Mouse (Mus musculus) stomach, postnatal 0 days (tissue): ENCODE results near the gene Gast. TPM values are rescaled to one million over a fixed set of nuclear protein-coding genes. Genes with fewer than 3 reads are reported as not detected.
A peak's percentile ranks its signal among the peaks of the same experiment; 100 is the strongest.

ENCODE experiments used
- ATAC-seq: fragments of 200-750 bp; cut with Nextera tagmentation; 2 replicates; pipeline ENCODE4 v1.8.0; 2017; ENCODE audit not compliant: low FRiP score, low TSS enrichment
- DNase-seq: peaks from one replicate; pipeline ENCODE4 v3.0.0-alpha.2; 2016; ENCODE audit warnings: low spot score
- H3K27ac ChIP-seq: fragments of 300-500 bp; sonication (generic); replicated peaks from 2 replicates; pipeline ENCODE4 v1.5.1; 2014; ENCODE audit warnings: mild to moderate bottlenecking, control low read depth
- H3K27me3 ChIP-seq: fragments of 300-500 bp; sonication (generic); 2 replicates; pipeline ENCODE4 v1.6.1; 2014; ENCODE audit warnings: low read length; ENCODE audit not compliant: control insufficient read depth, insufficient read depth
- H3K36me3 ChIP-seq: fragments of 300-500 bp; sonication (generic); 2 replicates; pipeline ENCODE4 v1.6.1; 2014; ENCODE audit warnings: low read length, mixed read lengths; ENCODE audit not compliant: control insufficient read depth, insufficient read depth
- H3K4me1 ChIP-seq: fragments of 300-500 bp; sonication (generic); replicated peaks from 2 replicates; pipeline ENCODE4 v1.6.1; 2014; ENCODE audit warnings: antibody characterized with exemption; ENCODE audit not compliant: control insufficient read depth, insufficient read depth
- H3K4me2 ChIP-seq: fragments of 300-500 bp; sonication (generic); replicated peaks from 2 replicates; pipeline ENCODE4 v1.6.1; 2014; ENCODE audit warnings: low read depth, mild to moderate bottlenecking, control low read depth, moderate library complexity
- H3K4me3 ChIP-seq: fragments of 300-500 bp; sonication (generic); 2 replicates; pipeline ENCODE4 v1.5.1; 2014; ENCODE audit warnings: low read depth, low read length, control low read depth
- H3K9ac ChIP-seq: fragments of 300-500 bp; sonication (generic); 2 replicates; pipeline ENCODE4 v1.6.1; 2014; ENCODE audit warnings: mild to moderate bottlenecking, low read length, control low read depth, mixed read lengths
- H3K9me3 ChIP-seq: fragments of 300-500 bp; sonication (generic); 2 replicates; pipeline ENCODE4 v1.6.1; 2016; ENCODE audit warnings: low read length; ENCODE audit not compliant: control insufficient read depth
- CTCF ChIP-seq: IDR thresholded peaks from 2 replicates; pipeline ENCODE4 v1.5.1; 2016; ENCODE audit warnings: antibody characterized with exemption, low read depth, mild to moderate bottlenecking, moderate library complexity
- EP300 ChIP-seq: optimal IDR thresholded peaks from 2 replicates; pipeline ENCODE3; 2016; ENCODE audit warnings: antibody characterized with exemption
- WGBS: fragments of 180-500 bp; shearing (Covaris S2); extraction: QIAGEN DNeasy Blood & Tissue Kit; methylation state at CpG from one replicate; pipeline ENCODE4 v1.1.7; 2014; 5-methylcytosine and 5-hydroxymethylcytosine counted together
- polyA plus RNA-seq: library from polyadenylated mRNA; unstranded; fragments of >200 nt; fragmentation: Nextera tagmentation; extraction: Ambion mirVana; gene quantifications from 2 replicates; pipeline ENCODE4 v1.2.1, GENCODE M21; 2015

The Gast gene
- polyA plus RNA-seq, 1 experiment from 2014 or later, result 84.7 TPM

DNA sequence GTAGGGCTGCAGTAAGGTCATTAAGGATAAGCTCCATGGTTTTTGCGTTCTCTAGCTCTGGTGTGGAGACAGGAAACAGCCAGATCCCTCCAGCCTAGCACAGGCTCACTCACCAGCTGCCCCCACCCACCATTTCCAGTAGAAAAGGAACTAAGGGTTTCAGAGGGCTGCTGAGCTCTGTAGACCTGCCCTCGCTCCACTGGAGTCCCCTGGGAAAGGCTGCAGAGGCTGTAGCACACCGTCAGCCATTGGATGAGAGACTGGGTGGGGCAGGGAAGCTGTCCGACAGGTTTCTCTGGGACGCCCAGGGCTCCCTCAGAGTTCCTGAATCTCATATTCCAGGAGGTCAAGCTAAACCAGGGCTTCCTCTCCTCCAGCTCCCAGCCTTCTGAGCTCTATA is 52.4 kb downstream of the Gast start:
- Histone ChIP-seq H3K27me3 (no peaks in the 10 kb centered on the region), H3K9me3 (no peaks in the 10 kb centered on the region), H3K9ac (peak overlapping the region; percentile 32; the same call in 1 of the 2 replicates), H3K4me1 (peaks cover 39% of the 10 kb centered on the region), H3K4me2 (no peak overlapping the region), H3K27ac (peak overlapping the region; percentile 93), H3K4me3 (no peak overlapping the region), H3K36me3 (peaks cover 27% of the 10 kb centered on the region)
- TF ChIP-seq EP300, result peak; percentile 55
- no peak for TF ChIP-seq CTCF
- 43% methylated on average over 5 of the region's 5 CpGs for WGBS
- DNase-seq (peak; percentile 90), ATAC-seq (peak; percentile 85)

Other genes with a start within 250 kb of the Gast start
- gene Krt32, start 246.2 kb upstream of the Gast start, polyA plus RNA-seq, result 0.59 and 0.65 TPM in 2 replicates
- 0.21 and 0.33 TPM in 2 replicates for gene Krt35, start 238.2 kb upstream of the Gast start, polyA plus RNA-seq
- gene Krt36, start 228.8 kb upstream of the Gast start, polyA plus RNA-seq, result 0.30 and 0.48 TPM in 2 replicates
- gene Krt13, start 212.8 kb upstream of the Gast start, polyA plus RNA-seq, result 2,802 and 3,195 TPM in 2 replicates
- 758 and 921 TPM in 2 replicates for gene Krt15, start 198.5 kb upstream of the Gast start, polyA plus RNA-seq
- 1,512 and 1,618 TPM in 2 replicates for gene Krt19, start 185.7 kb upstream of the Gast start, polyA plus RNA-seq
- 0.04 TPM in 1 of 2 replicates, not detected in the other for gene Krt9, start 141.2 kb upstream of the Gast start, polyA plus RNA-seq
- gene Krt14, start 126.9 kb upstream of the Gast start, polyA plus RNA-seq, result 279 and 287 TPM in 2 replicates
- gene Krt16, start 85.5 kb upstream of the Gast start, polyA plus RNA-seq, result 2.1 and 4.0 TPM in 2 replicates
- 46.4 and 63.4 TPM in 2 replicates for gene Krt17, start 73.4 kb upstream of the Gast start, polyA plus RNA-seq
- gene Krt42, start 64.5 kb upstream of the Gast start, polyA plus RNA-seq, result 0.10 and 0.12 TPM in 2 replicates
- gene Eif1, start 14.5 kb upstream of the Gast start, polyA plus RNA-seq, result 1,487 and 1,495 TPM in 2 replicates
- 7.9 and 10.1 TPM in 2 replicates for gene Hap1, start 21.7 kb downstream of the Gast start, polyA plus RNA-seq
- gene Jup, start 63.4 kb downstream of the Gast start, polyA plus RNA-seq, result 234 and 259 TPM in 2 replicates
- gene P3h4, start 80.4 kb downstream of the Gast start, polyA plus RNA-seq, result 40.6 and 43.2 TPM in 2 replicates
- gene Fkbp10, start 81.3 kb downstream of the Gast start, polyA plus RNA-seq, result 59.5 and 62.1 TPM in 2 replicates
- gene Nt5c3b, start 107.4 kb downstream of the Gast start, polyA plus RNA-seq, result 69.6 and 70.7 TPM in 2 replicates
- gene Klhl10, start 107.5 kb downstream of the Gast start, polyA plus RNA-seq, result 0.16 and 0.22 TPM in 2 replicates
- 2.6 and 3.3 TPM in 2 replicates for gene Klhl11, start 138.3 kb downstream of the Gast start, polyA plus RNA-seq
- gene Acly, start 193.6 kb downstream of the Gast start, polyA plus RNA-seq, result 70.3 and 70.6 TPM in 2 replicates
- 0.17 and 0.33 TPM in 2 replicates for gene Ttc25, start 211.2 kb downstream of the Gast start, polyA plus RNA-seq
- gene Cnp, start 240.5 kb downstream of the Gast start, polyA plus RNA-seq, result 23.5 and 25.7 TPM in 2 replicates